Mouse (Mus musculus): Measurements from ENCODE around the gene Snx1.

The Snx1 gene

GRCm38 (mm10) chr9:66042331-66042730, 84.1 kb downstream of the Snx1 start:
- no peak for DNase-seq

- peak; percentile 34 for DNase-seq
These were observed 85.6 kb downstream of the Snx1 start for GRCm38 (mm10) chr9:66040801-66041200.

- peak; percentile 26 for DNase-seq
These were observed 87.1 kb downstream of the Snx1 start for GRCm38 (mm10) chr9:66039290-66039689.

- DNase-seq, result no peak
These were observed 87.8 kb downstream of the Snx1 start for GRCm38 (mm10) chr9:66038581-66038980.

All from right cerebral cortex, postnatal 25 days (tissue).